Mouse (Mus musculus) embryo, embryonic 10.5 days (tissue): ENCODE measurements around the gene Tekt3.

Experiments
- DNase-seq: peaks from one replicate; pipeline ENCODE4 v3.0.0-alpha.2; 2015; ENCODE audit warnings: low spot score

The Tekt3 gene

DNA sequence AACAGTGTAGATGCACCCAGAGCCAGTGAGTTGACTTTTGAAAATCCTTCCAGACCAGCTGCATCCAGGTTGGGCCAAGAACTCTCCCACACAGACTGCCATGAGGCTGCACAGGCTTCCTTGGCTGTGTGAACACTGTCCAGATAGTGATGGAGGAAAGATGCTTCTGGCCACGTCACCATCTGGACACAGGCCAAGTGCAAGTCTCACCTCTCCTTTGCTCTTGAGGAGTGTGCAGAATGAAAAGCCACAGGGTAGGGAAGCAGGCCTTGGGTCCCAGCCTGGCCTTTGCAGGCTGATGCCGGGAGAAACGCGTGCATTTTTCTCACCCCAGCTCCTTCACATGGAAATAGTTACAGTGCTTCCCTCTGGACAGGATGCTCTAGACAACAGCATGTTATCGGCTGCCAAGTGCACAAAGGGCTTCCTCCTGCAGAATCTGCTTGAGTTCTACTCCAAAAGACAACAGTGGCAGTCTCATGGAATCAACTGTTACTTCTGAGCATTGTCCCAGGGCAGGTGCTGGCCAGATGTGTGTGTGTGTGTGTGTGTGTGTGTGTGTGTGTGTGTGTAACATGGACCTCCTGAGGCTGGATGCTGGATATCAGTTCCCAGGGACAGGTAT, 64.5 kb downstream of the Tekt3 start:
- no peak for DNase-seq

DNA sequence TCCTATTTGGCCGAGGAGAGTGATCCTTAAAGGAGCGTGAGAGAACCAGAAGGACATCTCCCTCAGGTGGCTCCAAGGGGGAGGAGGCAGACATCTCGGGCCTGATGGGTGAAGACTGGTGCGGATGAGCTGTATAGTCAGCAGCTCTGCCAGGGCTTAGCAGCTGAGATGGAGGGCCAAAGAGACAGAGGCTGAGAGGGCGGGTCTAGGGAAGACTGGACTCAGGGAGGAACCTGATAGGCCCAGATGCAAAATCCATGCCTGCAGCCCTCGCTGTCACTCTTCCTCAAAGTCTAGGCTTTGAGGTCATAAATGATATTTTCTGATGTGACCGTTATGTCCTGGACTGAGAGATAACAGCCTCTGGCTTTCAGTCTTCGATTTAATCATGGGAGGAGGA, 65.5 kb downstream of the Tekt3 start:
- no peak for DNase-seq

DNA sequence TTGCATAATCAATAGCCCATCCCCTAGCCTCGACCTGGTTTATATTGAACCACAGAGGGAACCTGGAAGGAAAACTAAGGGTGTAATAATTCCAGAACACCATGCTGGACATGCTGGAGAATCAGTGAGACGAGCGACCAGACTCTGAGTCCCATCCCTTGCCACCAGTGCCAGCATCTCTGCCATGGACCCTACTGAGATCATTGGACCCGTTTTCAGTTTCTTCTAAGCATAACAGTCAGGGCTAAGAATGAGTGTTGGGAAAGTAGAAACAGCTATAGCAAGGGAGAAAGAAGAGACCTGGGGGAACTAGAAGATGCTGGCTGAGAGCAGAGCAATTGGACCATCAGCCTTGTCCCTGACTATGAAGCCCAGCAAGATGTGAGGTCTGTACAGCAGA, 66.1 kb downstream of the Tekt3 start:
- no peak for DNase-seq

DNA sequence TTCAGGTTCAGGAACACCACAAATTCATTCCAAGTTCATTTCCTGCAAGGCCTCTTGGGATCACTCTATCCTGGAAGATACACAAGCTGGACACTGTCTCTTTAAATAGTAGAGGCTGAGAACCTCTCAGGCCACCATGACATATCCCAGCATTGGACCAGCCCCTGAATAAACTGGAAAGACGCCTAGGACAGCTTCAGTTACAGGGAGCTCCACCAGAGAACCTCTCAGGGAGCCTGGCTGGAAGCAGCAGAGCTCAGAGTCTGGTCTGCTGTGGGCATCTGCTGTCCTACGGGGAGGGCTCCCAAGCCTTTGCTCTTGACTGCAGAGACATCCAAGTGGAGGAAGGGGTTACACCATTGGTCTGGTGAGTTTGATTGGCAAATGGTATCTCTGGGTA, 67.3 kb downstream of the Tekt3 start, which contains the start of gene Pmp22:
Gene Pmp22 (plus strand): TSS at position 199 of the 400 bp plus-strand sequence.
- no peak for DNase-seq

DNA sequence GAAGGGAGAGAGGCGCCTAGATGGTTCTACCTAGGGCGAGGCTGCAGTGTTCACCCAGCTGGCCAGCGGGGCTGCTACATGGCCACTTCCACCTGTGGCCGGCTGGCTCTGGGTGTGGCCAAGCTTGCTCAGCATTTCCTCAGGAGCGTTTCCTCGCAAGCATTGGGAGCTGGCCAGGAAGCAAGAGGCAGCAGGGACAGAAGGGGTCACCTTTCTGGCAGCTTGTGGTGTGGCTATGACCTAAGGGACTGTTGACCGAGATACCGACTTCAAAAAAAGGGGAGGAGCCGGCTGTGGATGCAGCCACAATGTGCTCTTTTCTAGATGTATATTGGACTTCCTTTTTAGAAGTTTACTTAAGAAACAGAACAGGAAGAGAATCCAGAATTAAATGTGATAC, 67.9 kb downstream of the Tekt3 start:
- no peak for DNase-seq

DNA sequence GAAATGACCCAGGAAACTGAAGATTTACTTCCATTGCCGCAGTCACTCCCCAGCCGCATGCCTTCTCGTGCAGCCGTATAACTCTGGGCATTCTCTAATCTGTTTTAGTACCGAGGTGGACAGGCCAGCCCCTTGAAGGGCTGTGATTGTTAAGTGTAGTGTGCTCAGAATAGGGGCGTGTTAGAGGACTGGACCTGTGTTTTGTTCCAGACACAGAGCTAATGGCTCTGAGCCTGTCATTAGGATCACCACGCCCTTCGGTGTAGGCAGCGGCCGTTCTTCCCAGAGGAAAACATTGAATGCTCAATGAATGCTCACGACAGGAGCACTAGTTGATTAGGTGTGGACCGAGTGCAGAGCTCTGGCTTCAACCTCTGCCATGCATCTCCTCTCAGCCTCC, 68.4 kb downstream of the Tekt3 start:
- no peak for DNase-seq

DNA sequence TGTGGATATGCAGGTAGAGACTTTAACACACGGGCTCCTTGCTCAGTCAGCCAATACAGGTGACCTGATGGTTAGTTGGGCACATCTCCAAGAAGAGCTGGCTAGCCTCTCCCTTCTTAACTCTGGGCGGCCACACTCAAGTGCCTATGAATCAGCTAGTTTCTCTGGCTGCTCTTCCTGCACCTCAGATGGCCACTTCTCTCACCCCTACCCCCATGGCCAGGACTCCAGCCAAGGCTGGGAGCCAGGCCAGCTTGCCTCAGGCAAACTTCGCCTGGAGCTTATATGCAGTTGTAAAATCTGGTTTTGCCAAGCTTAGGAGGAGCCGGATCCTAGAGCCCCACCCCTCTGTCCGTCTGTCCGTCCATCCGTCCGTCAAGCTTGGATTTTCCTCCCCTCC, 69.0 kb downstream of the Tekt3 start:
- no peak for DNase-seq

DNA sequence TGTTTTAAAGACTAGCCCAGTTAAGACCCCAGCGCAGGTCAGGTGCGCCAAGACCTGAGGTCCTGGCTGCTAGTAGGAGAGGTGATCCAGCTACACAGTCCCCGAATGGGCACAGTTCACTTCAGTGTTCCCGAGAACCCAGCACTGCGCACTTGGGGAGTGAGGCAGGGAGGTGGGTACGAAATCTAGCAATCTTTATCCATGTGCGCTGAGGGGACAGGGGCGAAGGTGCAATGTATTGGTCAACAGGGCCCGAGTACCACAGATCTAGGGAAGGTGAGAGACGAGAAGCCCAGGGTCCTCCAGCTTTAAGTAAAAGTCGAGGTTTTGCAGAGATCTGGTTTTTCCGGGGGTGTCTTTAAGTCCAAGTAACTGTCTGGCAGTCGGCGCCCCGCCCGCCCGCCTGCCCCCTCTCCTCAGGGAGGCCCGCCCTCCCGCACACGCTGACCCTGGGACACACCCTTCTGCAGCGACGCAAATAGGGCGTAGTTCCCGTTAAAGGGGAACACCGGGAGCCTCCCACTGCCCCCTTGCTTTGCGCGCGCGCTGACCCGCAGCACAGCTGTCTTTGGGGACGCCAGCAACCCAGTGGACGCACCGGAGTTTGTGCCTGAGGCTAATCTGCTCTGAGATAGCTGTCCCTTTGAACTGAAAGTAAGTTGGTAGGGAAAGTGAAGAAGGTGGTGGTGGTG, 69.7 kb downstream of the Tekt3 start:
- DNase-seq = peak; percentile 45

DNA sequence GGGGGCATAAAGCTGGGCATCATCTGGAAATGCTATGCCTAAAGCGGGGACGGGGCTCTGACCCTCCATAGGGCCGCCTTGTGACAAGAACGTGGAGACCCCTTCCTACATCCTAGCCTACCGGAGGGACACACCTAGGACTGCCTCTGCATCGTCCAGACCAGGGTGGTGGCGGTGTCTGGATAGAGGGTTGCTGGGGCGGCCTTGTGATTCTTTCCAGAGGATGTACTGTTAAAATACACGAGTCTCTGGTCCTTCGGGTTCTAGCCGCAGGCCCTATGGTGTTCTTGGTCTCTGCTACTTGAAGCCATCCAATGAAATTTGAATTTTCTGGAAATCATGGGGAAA, 70.2 kb downstream of the Tekt3 start:
- DNase-seq = peak; percentile 35

DNA sequence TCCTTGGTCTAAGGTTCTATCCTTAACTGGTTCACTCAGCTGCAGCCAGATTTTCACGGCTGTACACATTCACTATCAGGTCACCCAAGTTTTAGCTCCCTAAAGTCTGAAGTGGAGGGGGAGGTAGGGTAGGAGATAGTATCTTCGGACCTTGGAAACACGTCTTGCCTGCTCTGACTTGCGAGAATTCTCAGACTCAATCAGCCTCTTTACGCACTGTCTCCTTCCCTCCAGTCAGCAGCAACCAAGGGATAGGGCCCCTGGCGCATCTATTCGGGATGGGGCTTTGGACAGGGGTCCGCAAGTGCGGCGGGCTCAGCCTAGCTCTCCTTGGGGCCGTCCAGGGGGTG, 70.7 kb downstream of the Tekt3 start:
- DNase-seq = peak; percentile 55

DNA sequence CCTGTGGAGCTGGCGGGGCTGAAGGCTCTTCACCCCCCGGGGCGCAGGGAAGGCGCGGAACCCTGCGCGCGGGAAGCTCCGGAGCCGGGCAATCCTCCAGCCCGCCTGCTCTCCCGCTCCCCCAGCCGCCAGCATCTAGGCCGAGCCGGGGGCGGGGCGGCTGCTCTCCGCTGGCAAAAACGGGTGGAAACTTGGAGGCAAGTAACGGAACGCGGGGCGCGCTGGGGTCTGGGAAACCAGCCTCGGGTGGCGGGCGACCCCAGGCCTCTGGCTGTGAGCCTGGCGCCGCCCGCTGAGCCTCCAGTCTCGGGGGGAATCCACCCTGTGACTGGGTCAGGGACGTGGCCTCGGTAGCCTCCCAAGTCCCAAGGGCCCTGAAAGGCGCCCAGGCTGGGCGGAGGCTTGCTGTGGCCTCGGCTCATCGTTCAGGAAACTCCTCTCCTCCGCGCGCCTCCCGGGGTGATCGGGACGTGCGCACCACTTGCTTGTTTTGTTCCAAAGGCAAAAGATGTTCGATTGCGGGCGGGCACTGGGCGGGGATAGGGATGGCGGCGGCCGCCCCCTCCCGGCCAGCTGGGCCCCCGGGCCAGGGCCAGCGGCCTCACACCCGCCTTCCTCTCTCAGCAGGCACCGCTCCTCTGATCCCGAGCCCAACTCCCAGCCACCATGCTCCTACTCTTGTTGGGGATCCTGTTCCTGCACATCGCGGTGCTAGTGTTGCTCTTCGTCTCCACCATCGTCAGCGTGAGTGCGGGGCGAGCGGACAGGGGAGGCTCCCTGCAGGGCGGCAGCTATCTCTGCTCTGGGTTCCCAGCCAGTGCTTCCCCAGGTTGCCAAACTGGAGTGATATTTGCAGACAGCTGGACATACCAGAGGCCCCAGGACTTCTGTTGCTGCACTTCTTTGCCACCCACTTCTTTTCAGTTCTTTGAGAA, 71.3 kb downstream of the Tekt3 start:
- peak; percentile 78 for DNase-seq

DNA sequence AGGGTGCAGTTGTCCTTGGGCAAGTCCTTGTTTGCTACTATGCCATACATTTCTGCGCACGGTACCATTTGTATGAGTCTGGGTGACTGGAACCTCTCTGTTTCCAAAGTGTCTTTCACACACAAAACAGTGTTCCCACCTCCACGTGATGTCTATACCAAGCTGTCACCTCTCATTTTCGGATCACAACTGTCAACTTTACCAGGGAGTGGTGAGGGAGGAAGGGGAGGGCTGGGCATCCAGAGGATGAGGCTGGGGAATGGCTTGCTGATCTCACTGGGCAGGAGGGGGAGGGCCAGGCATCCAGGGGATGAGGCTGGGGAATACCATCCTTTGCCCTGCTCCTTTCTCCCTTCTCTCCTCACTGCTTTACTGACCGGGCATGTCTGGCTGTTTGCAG, 72.6 kb downstream of the Tekt3 start:
- no peak for DNase-seq

DNA sequence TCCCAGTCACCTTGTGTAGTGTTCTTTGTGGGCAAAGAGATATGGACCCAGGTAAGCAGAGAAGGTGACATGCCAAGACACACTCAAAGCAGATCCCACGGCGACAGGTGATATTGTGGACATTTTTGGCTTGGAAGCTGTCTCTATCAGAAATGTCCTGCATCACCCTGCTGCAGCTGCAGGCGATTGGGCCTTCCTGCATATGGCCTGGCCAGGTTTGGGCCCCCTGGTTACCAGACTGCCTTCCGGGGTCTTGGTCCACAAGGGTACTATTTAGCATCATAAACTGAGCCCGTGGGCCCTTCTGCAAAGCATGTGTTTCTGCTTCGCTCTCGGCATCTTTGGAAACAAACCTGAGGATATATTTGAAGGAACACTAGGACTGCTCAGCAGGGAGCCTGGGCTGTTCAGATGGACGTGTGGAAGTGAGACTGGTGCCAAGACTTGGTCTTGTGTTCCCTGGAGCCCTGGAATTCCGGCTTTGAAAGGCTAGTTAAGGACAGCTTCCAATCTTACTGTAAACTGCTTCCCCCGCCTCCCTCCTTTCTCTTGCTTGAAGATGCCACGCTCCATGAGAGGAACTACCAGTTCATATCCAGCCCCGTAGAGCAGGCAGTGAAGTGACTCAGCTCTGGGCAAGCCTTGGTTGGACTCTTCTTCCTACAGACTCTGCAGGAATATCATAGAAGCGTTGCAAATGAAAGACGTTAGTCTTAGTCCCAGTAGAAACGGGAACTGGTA, 73.5 kb downstream of the Tekt3 start:
- no peak for DNase-seq

DNA sequence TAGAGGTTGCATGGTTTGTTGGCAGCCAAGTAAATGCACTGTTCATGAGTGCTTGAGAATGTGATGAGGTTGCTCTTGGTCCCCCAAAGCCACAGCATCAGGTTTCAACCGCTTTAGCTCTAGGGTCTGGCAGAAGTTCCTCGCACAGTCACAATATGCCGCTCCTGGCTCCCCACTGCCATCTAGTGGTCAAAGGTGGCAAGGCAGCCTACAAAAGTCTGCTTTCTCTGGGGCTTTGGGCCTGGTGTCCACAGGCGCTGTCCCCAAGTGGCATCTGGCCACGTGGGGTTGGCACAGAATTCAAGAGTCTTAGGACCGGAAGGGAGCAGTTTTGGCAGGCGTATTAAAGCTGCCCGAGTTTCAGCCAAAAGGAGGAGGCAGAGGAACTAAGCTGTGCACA, 74.2 kb downstream of the Tekt3 start:
- DNase-seq = peak; percentile 94

DNA sequence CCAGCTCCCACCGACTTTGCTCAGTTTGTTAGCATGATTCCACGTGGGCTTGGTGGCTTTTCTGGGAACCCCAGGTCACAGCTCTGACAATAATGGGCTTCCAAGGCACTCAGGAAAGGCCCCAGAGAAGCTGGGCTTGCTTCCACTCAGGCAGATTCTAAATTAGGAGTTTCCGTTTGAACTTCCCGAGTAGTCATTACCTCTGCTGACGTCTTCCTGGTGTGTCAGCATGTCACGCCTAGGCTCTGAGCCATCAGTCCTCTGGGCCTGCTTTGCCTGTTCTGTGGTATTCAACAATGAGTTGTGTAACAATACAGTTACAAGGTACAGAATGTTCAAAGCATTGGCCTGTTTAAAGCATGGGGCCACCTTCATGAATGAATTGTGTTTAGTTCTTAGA, 74.8 kb downstream of the Tekt3 start:
- no peak for DNase-seq

DNA sequence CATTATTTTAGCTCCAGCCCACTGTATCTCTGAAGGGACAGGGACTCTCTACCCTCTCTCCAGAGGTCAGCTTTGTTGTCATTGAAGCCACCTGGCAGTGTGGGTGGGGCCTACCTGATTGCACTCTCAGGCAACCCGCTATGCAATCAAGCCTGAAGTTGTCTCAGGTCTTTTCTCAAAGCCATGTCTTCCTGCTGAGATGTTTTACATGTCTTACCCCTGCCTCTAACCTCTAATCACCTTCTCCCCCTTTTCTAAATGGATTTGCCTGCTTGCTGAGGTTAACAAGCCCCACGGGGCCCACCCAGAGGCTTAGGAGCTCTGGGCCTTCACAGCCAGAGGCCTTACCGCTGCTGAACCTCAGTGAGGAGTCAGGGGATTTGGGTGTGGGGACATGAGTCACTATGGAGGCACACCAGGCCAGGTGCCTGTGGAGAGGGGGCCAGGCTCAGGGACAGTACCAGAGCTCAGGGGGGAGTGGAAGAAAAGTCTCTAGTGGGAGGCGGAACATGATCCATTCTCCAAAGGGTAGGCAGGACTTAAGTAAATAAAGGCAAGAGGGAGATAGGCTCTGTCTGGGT, 75.5 kb downstream of the Tekt3 start:
- DNase-seq = no peak

DNA sequence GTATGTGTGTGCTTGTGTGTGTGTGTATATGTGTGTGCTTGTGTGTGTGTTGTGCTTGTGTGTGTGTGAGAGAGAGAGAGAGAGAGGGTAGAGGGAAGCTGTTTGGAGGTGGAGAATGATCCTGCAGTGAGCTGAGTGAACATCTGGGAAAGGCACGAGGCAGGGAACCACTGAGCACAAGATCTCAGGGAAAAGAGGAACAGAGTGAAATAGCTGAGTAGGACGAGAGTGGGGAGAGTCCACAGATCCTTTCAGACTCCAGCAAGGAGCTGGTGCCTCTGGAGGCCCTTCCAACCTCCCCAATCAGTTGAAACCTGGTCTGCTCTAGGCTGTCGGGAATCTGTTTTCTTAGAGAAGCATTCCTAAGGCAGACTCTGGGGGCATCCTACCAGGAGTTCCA, 77.3 kb downstream of the Tekt3 start:
- no peak for DNase-seq

DNA sequence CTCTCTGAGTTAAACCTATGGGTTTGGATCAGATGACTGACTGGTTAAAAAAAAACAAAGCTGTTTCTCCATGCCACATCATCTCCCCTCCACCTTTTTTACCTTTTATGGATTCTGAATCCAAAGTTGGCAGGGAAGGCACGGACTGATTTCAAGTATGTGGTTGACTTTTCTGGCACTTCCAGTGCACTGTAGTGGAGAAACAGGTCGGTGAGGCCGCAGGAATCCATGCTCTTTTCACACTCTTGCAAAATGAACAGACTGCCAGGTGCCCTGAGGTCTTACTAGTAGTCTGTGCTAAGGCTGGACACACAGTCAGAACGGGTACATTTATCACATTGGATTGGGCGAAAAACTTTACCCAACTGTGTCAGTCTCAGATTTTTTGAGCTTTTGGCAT, 80.9 kb downstream of the Tekt3 start:
- no peak for DNase-seq

DNA sequence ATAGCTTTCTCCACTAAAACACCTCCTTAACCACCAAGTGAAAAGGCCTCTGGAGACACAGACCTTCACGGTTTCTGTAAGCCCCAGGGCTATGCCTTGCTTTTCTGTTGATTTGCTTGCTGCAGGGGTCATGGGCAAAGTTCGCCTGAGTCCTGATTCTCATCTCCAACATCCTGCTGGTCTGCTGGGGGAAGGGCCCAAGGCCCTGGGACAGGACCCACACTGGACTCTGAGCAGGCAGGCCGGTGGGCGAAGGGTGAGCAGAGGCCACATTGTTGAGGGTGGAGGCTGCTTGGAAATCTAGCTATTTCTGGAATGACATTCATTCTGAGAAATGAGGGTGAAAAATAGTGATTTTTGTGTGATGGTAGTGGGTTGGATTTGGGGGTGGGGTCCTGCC, 81.4 kb downstream of the Tekt3 start:
- DNase-seq = no peak

DNA sequence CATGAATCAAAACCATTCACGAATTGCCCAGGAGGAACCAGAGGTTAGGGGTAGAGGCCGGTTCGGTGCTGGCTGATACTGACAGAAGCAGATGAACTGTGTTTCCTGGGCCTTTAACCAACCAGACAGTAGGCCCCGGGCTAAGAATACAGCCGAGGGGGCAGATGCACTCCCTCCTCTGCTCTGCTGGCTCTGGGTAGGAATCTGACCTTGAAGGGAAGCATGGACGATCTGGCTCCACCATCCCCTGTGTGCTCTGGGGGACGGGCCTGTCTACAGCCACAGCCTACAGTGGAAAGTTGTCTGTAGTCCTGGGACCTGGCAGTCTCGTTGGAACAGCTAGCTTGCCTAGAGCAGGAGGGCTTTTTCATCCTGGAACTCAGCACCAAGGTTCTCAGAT, 82.0 kb downstream of the Tekt3 start:
- DNase-seq = no peak
